Mouse (Mus musculus) heart, postnatal 0 days (tissue): ENCODE data around the gene Erbb2.

Experiments
- CTCF ChIP-seq: IDR thresholded peaks from 2 replicates; pipeline ENCODE4 v1.5.1; 2016; ENCODE audit warnings: antibody characterized with exemption, control low read depth, low read depth
- EP300 ChIP-seq: IDR thresholded peaks from 2 replicates; pipeline ENCODE4 v1.6.1; 2016; ENCODE audit warnings: antibody characterized with exemption, low read depth

DNA sequence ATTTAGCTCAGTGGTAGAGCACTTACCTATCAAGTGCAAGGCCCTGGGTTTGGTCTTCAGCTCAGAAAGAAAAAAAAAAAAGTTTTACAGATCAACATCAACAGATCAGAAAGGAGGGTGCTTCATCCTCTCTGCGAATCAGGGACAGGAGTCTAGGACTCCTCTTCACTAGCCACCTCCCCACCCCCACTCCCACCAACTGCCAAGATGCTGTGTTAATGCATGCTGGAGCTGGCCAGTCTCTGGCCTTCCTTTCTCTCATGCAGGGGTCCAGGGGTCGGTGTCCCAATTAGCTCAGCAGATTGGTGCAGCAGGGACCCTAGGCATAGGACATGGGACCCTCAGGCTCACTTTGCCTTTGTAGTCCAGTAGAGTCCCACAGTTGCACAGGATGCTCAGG, 41.7 kb upstream of the Erbb2 start:
- TF ChIP-seq CTCF (no peak), EP300 (no peak)
